Mouse (Mus musculus) 3T3-L1 (cell line): ENCODE results near the gene Scd3.
"Not testable (repeated sequence)": the region's sequence is repeated elsewhere in the genome, so short reads cannot be mapped to it uniquely, and the experiment has no call there.

Experiments
- DNase-seq: peaks from one replicate; pipeline ENCODE4 v3.0.0-alpha.2; 2015; ENCODE audit warnings: low read depth, low spot score

Gene Scd3

GRCm38 (mm10) chr19:44273711-44274110 is 70.6 kb downstream of the Scd3 start:
- DNase-seq: no peak

GRCm38 (mm10) chr19:44274452-44274851 is 71.4 kb downstream of the Scd3 start:
- no peak for DNase-seq

GRCm38 (mm10) chr19:44275418-44275817 is 72.3 kb downstream of the Scd3 start:
- DNase-seq: no peak

GRCm38 (mm10) chr19:44276861-44277260 is 73.8 kb downstream of the Scd3 start:
- no peak for DNase-seq

- no peak for DNase-seq
Measured at GRCm38 (mm10) chr19:44277931-44278330, 74.9 kb downstream of the Scd3 start.

GRCm38 (mm10) chr19:44280755-44281154 is 77.7 kb downstream of the Scd3 start:
- DNase-seq: peak; percentile 98

- DNase-seq: not testable (repeated sequence)
Measured at GRCm38 (mm10) chr19:44281825-44282447, 78.9 kb downstream of the Scd3 start.

- no peak for DNase-seq
Measured at GRCm38 (mm10) chr19:44282534-44283156, 79.6 kb downstream of the Scd3 start.

GRCm38 (mm10) chr19:44283157-44284024 is 80.3 kb downstream of the Scd3 start:
- DNase-seq: no peak

- DNase-seq: peak; percentile 88
Measured at GRCm38 (mm10) chr19:44284025-44284695, 81.1 kb downstream of the Scd3 start.

- DNase-seq: no peak
Measured at GRCm38 (mm10) chr19:44284723-44285122, 81.7 kb downstream of the Scd3 start.

GRCm38 (mm10) chr19:44285554-44285953 is 82.5 kb downstream of the Scd3 start:
- DNase-seq: no peak

GRCm38 (mm10) chr19:44286109-44286508 is 83.0 kb downstream of the Scd3 start:
- no peak for DNase-seq

GRCm38 (mm10) chr19:44287415-44288110 is 84.5 kb downstream of the Scd3 start:
- no peak for DNase-seq

- no peak for DNase-seq
Measured at GRCm38 (mm10) chr19:44292083-44292482, 89.0 kb downstream of the Scd3 start.

- no peak for DNase-seq
Measured at GRCm38 (mm10) chr19:44292483-44292882, 89.4 kb downstream of the Scd3 start.

GRCm38 (mm10) chr19:44292941-44293768 is 90.1 kb downstream of the Scd3 start, which contains the start of gene Scd2:
Scd2 (plus strand) TSS chr19:44293674.
- no peak for DNase-seq
